Mouse (Mus musculus) bone marrow, adult 2 months (tissue): Measurements from ENCODE around the gene Wasf2. TPM values are rescaled to one million over a fixed set of nuclear protein-coding genes. Genes with fewer than 3 reads are reported as not detected.

Experiments used
- H3K27ac ChIP-seq: fragments of 200-500 bp; 2 replicates; pipeline ENCODE4 v1.5.1; 2012; ENCODE audit warnings: low read depth, mild to moderate bottlenecking, control low read depth, inconsistent platforms, low read length; ENCODE audit not compliant: control insufficient read depth, poor library complexity, insufficient read depth
- H3K4me1 ChIP-seq: fragments of 200-500 bp; 2 replicates; pipeline ENCODE4 v1.6.1; 2011; ENCODE audit warnings: low read length; ENCODE audit not compliant: control insufficient read depth, insufficient read depth
- H3K4me3 ChIP-seq: fragments of 200-500 bp; replicated peaks from 2 replicates; pipeline ENCODE3; 2011; ENCODE audit warnings: mild to moderate bottlenecking, low read depth, low read length, control low read depth; ENCODE audit not compliant: control insufficient read depth
- CTCF ChIP-seq: fragments of 200-500 bp; IDR thresholded peaks from 2 replicates; pipeline ENCODE4 v1.5.1; 2011; ENCODE audit warnings: low read length, control low read depth; ENCODE audit not compliant: control insufficient read depth, insufficient read depth
- POLR2A ChIP-seq: fragments of 200-500 bp; IDR thresholded peaks from 2 replicates; pipeline ENCODE4 v1.6.1; 2011; ENCODE audit warnings: low read depth, mild to moderate bottlenecking, control low read depth, low read length, borderline replicate concordance; ENCODE audit not compliant: control insufficient read depth
- WGBS: fragments of 180-500 bp; shearing (Covaris S2); methylation state at CpG from one replicate; pipeline ENCODE4 v1.1.7; 2018; 5-methylcytosine and 5-hydroxymethylcytosine counted together
- polyA plus RNA-seq: library from polyadenylated mRNA; stranded (reverse); fragments of >200 nt; gene quantifications from 2 replicates; pipeline ENCODE4 v1.2.4, GENCODE M21; 2011; ENCODE audit warnings: low replicate concordance; ENCODE audit not compliant: missing spikeins, insufficient read depth, insufficient read length

Wasf2 gene
- polyA plus RNA-seq, 1 experiment, result 56.6 TPM

DNA sequence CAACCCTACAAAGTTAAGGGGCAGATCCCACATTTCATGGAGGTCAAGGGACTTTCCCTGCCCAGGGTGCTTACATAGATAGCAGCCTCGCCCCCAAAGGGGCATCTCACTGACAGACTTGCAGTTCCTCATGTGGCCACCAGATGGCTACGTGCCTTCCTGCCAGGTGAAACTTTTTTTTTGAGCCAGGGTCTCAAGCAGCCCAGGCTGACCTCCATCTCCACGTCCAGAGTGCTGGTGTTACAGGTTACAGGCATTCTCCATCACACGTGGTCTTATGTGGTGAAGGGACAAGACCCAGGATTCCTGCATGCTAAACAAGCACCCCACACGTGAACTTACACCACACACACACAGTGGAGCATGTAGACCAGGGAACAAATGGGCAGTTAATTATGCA, 87.3 kb downstream of the Wasf2 start:
- peaks cover 3% of the 10 kb centered on the region for H3K4me1 ChIP-seq
- H3K4me3 ChIP-seq, result no peak overlapping the region
- no peak overlapping the region for H3K27ac ChIP-seq
- WGBS, result 14% methylated on average over 5 of the region's 5 CpGs
- TF ChIP-seq CTCF (peak; percentile 83), POLR2A (no peak)

DNA sequence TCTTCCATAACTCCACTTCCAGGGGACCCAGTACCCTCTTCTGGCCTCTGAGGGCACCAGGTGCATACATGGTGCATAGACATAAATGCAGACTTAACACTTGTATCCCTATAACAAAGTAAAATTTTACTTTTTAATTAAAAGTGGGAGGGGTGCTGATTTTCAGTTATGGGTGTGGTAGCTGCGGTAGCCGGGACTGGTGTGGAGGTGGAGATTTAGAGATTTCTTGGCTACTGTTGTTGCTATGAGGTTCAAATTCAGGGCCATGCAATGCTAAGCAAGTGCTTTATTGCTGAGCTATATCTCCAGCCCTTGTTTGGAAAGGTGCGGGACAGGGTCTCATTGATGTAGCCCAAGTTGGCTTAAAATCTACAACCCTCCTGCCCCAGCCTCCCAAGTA, 88.4 kb downstream of the Wasf2 start:
- Histone ChIP-seq H3K4me3 (no peak overlapping the region), H3K4me1 (no peaks in the 10 kb centered on the region), H3K27ac (no peak overlapping the region)
- no peak for TF ChIP-seq POLR2A
- TF ChIP-seq CTCF, result no peak
- WGBS, result 71% methylated on average over 3 of the region's 3 CpGs

DNA sequence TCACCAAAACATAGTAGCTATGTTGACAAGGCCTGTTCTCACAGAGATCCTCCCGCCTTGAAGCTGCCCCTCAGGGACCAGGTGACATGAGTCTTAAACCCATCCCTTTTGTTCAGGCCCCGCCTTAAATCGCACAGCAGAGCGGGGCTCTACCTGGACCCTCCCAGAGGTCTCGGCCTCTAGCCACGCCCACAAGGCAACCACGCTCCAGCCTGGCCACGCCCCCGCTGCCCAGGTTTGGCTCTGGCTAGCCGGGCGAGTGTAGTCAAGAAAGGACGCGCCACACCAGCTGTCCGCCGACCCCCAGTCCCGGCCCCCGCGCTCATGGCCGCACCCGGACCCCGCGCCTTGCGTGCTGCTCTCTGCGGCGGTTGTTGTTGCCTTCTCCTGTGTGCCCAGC, 90.4 kb downstream of the Wasf2 start:
- WGBS, result 30% methylated on average over 25 of the region's 25 CpGs
- TF ChIP-seq CTCF (no peak), POLR2A (no peak)
- Histone ChIP-seq H3K4me1 (no peaks in the 10 kb centered on the region), H3K4me3 (no peak overlapping the region), H3K27ac (no peak overlapping the region)

DNA sequence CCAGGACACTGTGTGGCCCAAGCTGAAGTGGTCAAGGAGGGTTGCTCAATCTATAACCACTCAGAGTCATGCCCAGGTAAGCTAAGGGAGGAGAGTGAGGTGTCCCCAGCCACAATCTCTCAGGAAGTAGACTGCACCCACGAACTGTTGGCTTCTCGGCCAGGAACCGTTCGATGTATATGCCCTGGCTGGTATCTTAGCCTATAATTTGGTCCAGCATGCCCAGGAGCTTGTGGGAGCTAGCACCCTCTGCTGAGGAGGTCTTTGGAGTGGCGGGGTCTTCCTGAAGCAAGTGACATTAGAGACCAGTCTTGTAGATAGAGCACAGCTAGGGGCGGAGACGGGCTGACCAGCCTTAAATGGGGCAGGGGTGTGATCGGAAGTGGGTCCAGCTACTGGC, 91.4 kb downstream of the Wasf2 start:
- TF ChIP-seq POLR2A (no peak), CTCF (no peak)
- H3K27ac ChIP-seq, result no peak overlapping the region
- no peak overlapping the region for H3K4me3 ChIP-seq
- no peaks in the 10 kb centered on the region for H3K4me1 ChIP-seq
- WGBS, result 73% methylated on average over 8 of the region's 8 CpGs

DNA sequence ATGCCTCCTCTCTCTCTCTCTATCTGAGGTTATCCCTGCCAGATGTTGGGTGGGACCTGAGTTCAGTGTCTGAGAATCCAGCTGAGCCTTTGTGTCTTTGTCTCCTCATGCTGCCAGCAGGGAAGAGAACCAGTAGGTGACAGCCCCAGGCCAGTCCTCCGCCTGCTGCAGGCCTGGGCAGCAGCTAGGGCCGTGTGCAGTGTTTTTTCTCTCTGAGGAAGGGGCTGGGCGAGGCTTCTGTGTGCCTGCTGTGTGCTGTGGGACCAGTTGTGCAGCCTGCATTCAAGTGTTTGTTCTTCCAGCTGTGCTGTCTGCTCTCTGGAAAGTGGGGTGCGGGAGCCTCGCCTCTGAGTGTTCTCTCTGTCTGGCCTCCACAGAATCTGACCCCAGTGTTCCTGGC, 93.6 kb downstream of the Wasf2 start:
- Histone ChIP-seq H3K27ac (no peak overlapping the region), H3K4me3 (no peak overlapping the region), H3K4me1 (no peaks in the 10 kb centered on the region)
- no peak for TF ChIP-seq CTCF
- no peak for TF ChIP-seq POLR2A
- 75% methylated on average over 5 of the region's 5 CpGs for WGBS

DNA sequence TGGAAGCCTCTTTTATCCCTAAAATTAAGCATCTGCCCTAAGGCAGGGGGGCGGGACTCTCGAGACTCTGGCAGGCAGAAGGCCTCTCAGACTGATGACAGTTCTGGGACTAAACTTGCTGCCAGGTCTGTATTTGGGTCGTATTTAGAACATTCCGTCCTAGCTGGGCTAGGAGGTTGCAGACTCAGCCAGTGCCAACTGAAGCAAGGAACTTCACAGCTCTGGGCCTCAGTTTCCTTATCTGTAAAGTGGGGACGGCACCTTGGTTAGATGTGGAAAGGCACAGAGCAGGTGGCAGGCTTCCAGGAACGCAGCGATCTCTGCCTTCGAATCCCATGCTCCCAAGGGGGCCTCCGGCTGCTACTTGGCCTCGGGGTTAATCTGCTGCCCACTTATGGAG, 95.8 kb downstream of the Wasf2 start:
- Histone ChIP-seq H3K4me3 (no peak overlapping the region), H3K27ac (no peak overlapping the region), H3K4me1 (no peaks in the 10 kb centered on the region)
- WGBS, result 77% methylated on average over 10 of the region's 10 CpGs
- TF ChIP-seq POLR2A (no peak), CTCF (no peak)

DNA sequence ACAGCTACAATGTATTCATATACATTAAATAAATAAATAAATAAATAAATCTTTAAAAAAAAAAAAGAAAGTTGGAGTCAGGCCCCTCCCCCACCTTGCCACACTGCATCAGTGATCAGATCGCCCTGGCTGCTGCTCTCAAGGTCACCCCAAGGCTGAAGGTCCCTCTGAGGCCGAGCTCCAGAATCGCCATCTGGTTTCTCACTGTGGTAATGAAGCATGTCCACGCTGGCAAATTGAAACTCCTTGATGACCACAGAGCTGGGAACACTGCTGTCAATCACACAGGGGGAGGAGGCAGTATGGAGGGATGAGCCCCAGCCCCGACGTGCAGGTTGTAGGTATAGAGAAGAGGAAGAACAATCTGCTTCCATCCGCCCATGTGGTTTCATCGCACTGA, 97.3 kb downstream of the Wasf2 start:
- 52% methylated on average over 8 of the region's 8 CpGs for WGBS
- H3K4me3 ChIP-seq, result no peak overlapping the region
- no peak overlapping the region for H3K27ac ChIP-seq
- H3K4me1 ChIP-seq, result no peaks in the 10 kb centered on the region
- TF ChIP-seq POLR2A, result no peak
- TF ChIP-seq CTCF, result no peak

DNA sequence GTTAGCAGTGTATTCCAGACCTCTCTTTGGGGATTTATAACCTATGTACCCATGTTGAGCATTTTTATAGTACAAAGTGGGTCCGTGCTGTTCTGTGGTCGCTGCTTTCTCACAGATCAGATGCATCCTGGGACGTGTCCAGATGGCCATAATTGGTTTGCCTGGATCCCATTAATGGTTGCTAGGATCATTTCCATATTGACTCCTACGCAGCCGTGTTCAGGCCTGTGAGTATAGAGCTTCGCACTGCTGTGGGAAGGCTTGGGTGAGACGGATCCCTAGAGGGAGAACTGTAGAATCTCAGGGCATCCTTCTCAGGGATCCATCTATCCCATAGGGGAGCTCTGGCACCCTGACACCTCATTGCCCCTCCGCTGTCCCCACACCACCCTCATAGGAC, 99.3 kb downstream of the Wasf2 start:
- no peaks in the 10 kb centered on the region for H3K4me1 ChIP-seq
- no peak overlapping the region for H3K4me3 ChIP-seq
- no peak overlapping the region for H3K27ac ChIP-seq
- TF ChIP-seq CTCF, result no peak
- 86% methylated on average over 8 of the region's 8 CpGs for WGBS

DNA sequence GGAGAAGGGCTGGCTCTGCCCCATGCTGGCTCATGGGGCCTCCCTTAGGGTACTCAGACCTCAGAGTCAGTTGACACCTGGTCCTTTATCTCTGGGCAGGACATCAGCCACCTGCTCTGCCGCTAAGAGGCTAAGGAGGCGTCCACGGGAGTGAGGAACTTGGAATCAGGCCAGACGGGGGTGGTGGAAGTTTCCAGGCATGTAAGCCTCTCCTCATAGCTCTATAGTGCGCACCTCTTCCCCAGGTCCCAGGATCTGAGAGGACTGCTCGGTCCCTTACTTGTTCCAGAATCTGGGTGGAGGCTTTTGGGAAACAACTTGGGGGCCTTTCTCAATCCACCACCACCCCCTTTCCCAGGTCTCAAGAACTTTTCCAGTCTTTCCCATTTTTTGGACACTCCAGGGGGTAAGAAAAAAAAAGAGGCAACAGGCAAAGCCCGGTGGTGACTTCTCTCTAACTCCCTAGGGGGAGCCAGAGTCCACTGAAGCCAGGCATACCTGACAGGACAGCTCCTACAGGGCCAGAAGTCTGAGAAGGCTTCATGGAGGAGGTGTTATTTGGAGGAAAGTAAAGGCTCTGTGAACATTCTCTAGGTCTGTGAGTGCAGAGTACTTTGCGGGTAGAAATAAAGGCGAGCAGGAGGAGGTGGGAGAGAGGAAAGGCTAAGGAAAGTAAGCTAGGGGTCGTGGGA, 103.1 kb downstream of the Wasf2 start:
- TF ChIP-seq POLR2A (no peak), CTCF (peak; percentile 72)
- WGBS, result 48% methylated on average over 10 of the region's 10 CpGs
- Histone ChIP-seq H3K27ac (no peak overlapping the region), H3K4me3 (no peak overlapping the region), H3K4me1 (no peaks in the 10 kb centered on the region)
